Mouse (Mus musculus): ENCODE data around the gene Trpm1. TPM values are rescaled to one million over a fixed set of nuclear protein-coding genes. Genes with fewer than 3 reads are reported as not detected.

The Trpm1 gene
- polyA plus RNA-seq, 1 experiment from 2014 or later = 16.1 TPM

MicroRNAs within 50 kb of the gene (microRNA counts, 519-probe panel; counts per million panel counts)
- microRNA mmu-miR-211 = 3,401 counts per million, percentile 46 among the panel's probes with 10 or more counts

Small RNA genes lying within 50 kb of the gene (microRNA-seq; reads per million reads assigned to microRNA genes)
- gene Mir211 (ENCODE audit: borderline number of aligned reads) (432 reads per million, percentile 62 among the genes with 10 or more reads in this experiment), gene Mir6416 (ENCODE audit: borderline number of aligned reads) (not detected)

Other genes starting within 250 kb of the Trpm1 start
- not detected in 2 replicates for gene E030018B13Rik, start 237.0 kb upstream of the Trpm1 start, polyA plus RNA-seq (2014; fragmentation: Nextera tagmentation; extraction: Ambion mirVana)
- 19.9 and 20.3 TPM in 2 replicates for gene Klf13, start 214.9 kb upstream of the Trpm1 start, polyA plus RNA-seq (2014; fragmentation: Nextera tagmentation; extraction: Ambion mirVana)
- gene Mtmr10, start 133.8 kb downstream of the Trpm1 start, polyA plus RNA-seq (2014; fragmentation: Nextera tagmentation; extraction: Ambion mirVana) = 12.4 and 13.2 TPM in 2 replicates
- 5.5 and 6.4 TPM in 2 replicates for gene Fan1, start 220.3 kb downstream of the Trpm1 start, polyA plus RNA-seq (2014; fragmentation: Nextera tagmentation; extraction: Ambion mirVana)
- 55.3 and 68.7 TPM in 2 replicates for gene Mphosph10, start 238.4 kb downstream of the Trpm1 start, polyA plus RNA-seq (2014; fragmentation: Nextera tagmentation; extraction: Ambion mirVana)
- 44.3 and 44.4 TPM in 2 replicates for gene Mcee, start 238.8 kb downstream of the Trpm1 start, polyA plus RNA-seq (2014; fragmentation: Nextera tagmentation; extraction: Ambion mirVana)